Mouse (Mus musculus) forebrain, postnatal 0 days (tissue): ENCODE results near the gene Prox1. TPM values are rescaled to one million over a fixed set of nuclear protein-coding genes. Genes with fewer than 3 reads are reported as not detected.

Experiments used
- ATAC-seq: fragments of 200-750 bp; cut with Nextera tagmentation; 2 replicates; pipeline ENCODE4 v1.8.0; 2017; ENCODE audit warnings: mild to moderate bottlenecking, moderate library complexity
- DNase-seq: peaks from one replicate; pipeline ENCODE4 v3.0.0-alpha.2; 2015
- H3K27ac ChIP-seq: fragments of 300-500 bp; sonication (generic); 2 replicates; pipeline ENCODE4 v1.5.1; 2014; ENCODE audit warnings: low read depth, mild to moderate bottlenecking, antibody characterized with exemption, low read length, moderate library complexity, mixed read lengths
- H3K27me3 ChIP-seq: fragments of 300-500 bp; sonication (generic); 2 replicates; pipeline ENCODE4 v1.6.1; 2014; ENCODE audit warnings: mild to moderate bottlenecking, low read length, mixed read lengths; ENCODE audit not compliant: insufficient read depth
- H3K36me3 ChIP-seq: fragments of 300-500 bp; sonication (generic); 2 replicates; pipeline ENCODE4 v1.6.1; 2014; ENCODE audit warnings: mild to moderate bottlenecking, moderate library complexity; ENCODE audit not compliant: insufficient read depth
- H3K4me1 ChIP-seq: fragments of 300-500 bp; sonication (generic); 2 replicates; pipeline ENCODE4 v1.6.1; 2014; ENCODE audit warnings: antibody characterized with exemption; ENCODE audit not compliant: insufficient read depth
- H3K4me2 ChIP-seq: fragments of 300-500 bp; sonication (generic); 2 replicates; pipeline ENCODE4 v1.6.1; 2014; ENCODE audit warnings: low read depth, mild to moderate bottlenecking, moderate library complexity
- H3K4me3 ChIP-seq: fragments of 300-500 bp; sonication (generic); 2 replicates; pipeline ENCODE4 v1.5.1; 2014; ENCODE audit warnings: low read depth, low read length, mixed read lengths
- H3K9ac ChIP-seq: fragments of 300-500 bp; sonication (generic); 2 replicates; pipeline ENCODE4 v1.6.1; 2014; ENCODE audit warnings: mild to moderate bottlenecking
- H3K9me3 ChIP-seq: fragments of 300-500 bp; sonication (generic); 2 replicates; pipeline ENCODE4 v1.6.1; 2016; ENCODE audit warnings: low read length
- CTCF ChIP-seq: sonication (generic); IDR thresholded peaks from 2 replicates; pipeline ENCODE4 v1.5.1; 2016; ENCODE audit warnings: antibody characterized with exemption, control low read depth, low read depth
- WGBS: fragments of 180-500 bp; shearing (Covaris S2); extraction: QIAGEN DNeasy Blood & Tissue Kit; methylation state at CpG from one replicate; pipeline ENCODE4 v1.1.7; 2014; 5-methylcytosine and 5-hydroxymethylcytosine counted together
- polyA plus RNA-seq: library from polyadenylated mRNA; unstranded; fragments of >200 nt; fragmentation: Nextera tagmentation; extraction: Ambion mirVana; gene quantifications from 2 replicates; pipeline ENCODE4 v1.2.1, GENCODE M21; 2015
- total RNA-seq: library from RNA; depleted of rRNA; stranded (reverse); fragments of >200 nt; gene quantifications from 2 replicates; pipeline ENCODE4 v1.2.3, GENCODE M21; 2014; rRNA removed

The Prox1 gene
- total and polyA plus RNA-seq, 2 experiments from 2014 or later: 16.2 to 24.8 TPM

- H3K9me3 ChIP-seq: no peaks in the 10 kb centered on the region
- no peak overlapping the region for H3K4me2 ChIP-seq
- no peak overlapping the region for H3K4me3 ChIP-seq
- no peaks in the 10 kb centered on the region for H3K4me1 ChIP-seq
- WGBS: 55% methylated on average over 7 of the region's 7 CpGs
- no peaks in the 10 kb centered on the region for H3K36me3 ChIP-seq
- peak; percentile 49 for DNase-seq
- no peaks in the 10 kb centered on the region for H3K27me3 ChIP-seq
- TF ChIP-seq CTCF: no peak
- no peak overlapping the region for H3K9ac ChIP-seq
- H3K27ac ChIP-seq: no peak overlapping the region
- no peak for ATAC-seq
Observed at GRCm38 (mm10) chr1:190092076-190092475, 78.4 kb downstream of the Prox1 start.

- WGBS: 67% methylated on average over 2 of the region's 2 CpGs
Observed at GRCm38 (mm10) chr1:190088929-190089328, 81.6 kb downstream of the Prox1 start.

GRCm38 (mm10) chr1:190085703-190086102 is 84.8 kb downstream of the Prox1 start:
- H3K9ac ChIP-seq: no peak overlapping the region
- no peaks in the 10 kb centered on the region for H3K4me1 ChIP-seq
- no peak for ATAC-seq
- no peaks in the 10 kb centered on the region for H3K9me3 ChIP-seq
- no peak for TF ChIP-seq CTCF
- H3K4me2 ChIP-seq: no peak overlapping the region
- no peaks in the 10 kb centered on the region for H3K36me3 ChIP-seq
- H3K4me3 ChIP-seq: no peak overlapping the region
- no peak for DNase-seq
- 87% methylated on average over 7 of the region's 7 CpGs for WGBS
- H3K27me3 ChIP-seq: no peaks in the 10 kb centered on the region
- no peak overlapping the region for H3K27ac ChIP-seq

More at GRCm38 (mm10) chr1:190088929-190089328, 81.6 kb downstream of the Prox1 start:
- Histone ChIP-seq H3K36me3 (no peaks in the 10 kb centered on the region), H3K4me1 (no peaks in the 10 kb centered on the region), H3K4me3 (no peak overlapping the region), H3K27me3 (no peaks in the 10 kb centered on the region), H3K9me3 (no peaks in the 10 kb centered on the region), H3K27ac (no peak overlapping the region), H3K9ac (no peak overlapping the region), H3K4me2 (no peak overlapping the region)
- no peak for ATAC-seq
- DNase-seq: no peak
- TF ChIP-seq CTCF: no peak

GRCm38 (mm10) chr1:190079643-190080275 is 90.8 kb downstream of the Prox1 start:
- Histone ChIP-seq H3K36me3 (no peaks in the 10 kb centered on the region), H3K27ac (no peak overlapping the region), H3K4me3 (no peak overlapping the region), H3K4me2 (no peak overlapping the region), H3K9me3 (no peaks in the 10 kb centered on the region), H3K9ac (no peak overlapping the region), H3K27me3 (no peaks in the 10 kb centered on the region), H3K4me1 (no peaks in the 10 kb centered on the region)
- no peak for TF ChIP-seq CTCF
- WGBS: 70% methylated on average over 9 of the region's 10 CpGs
- DNase-seq (no peak), ATAC-seq (no peak)

- peak; percentile 14; the same call in 1 of the 2 replicates for ATAC-seq
- Histone ChIP-seq H3K4me1 (no peaks in the 10 kb centered on the region), H3K9ac (no peak overlapping the region), H3K4me2 (no peak overlapping the region), H3K9me3 (no peaks in the 10 kb centered on the region), H3K27ac (no peak overlapping the region), H3K27me3 (no peaks in the 10 kb centered on the region), H3K36me3 (no peaks in the 10 kb centered on the region), H3K4me3 (no peak overlapping the region)
- TF ChIP-seq CTCF: no peak
- no peak for DNase-seq
- WGBS: 63% methylated on average over 11 of the region's 11 CpGs
Observed at GRCm38 (mm10) chr1:190076601-190077000, 93.9 kb downstream of the Prox1 start.

Other genes starting within 250 kb of the Prox1 start
- gene Smyd2, start 248.4 kb downstream of the Prox1 start, total RNA-seq: 75.9 and 87.2 TPM in 2 replicates
- 109 and 116 TPM in 2 replicates for gene Smyd2, start 248.4 kb downstream of the Prox1 start, polyA plus RNA-seq